Mouse (Mus musculus): ENCODE data around the gene Camk2g.

GRCm38 (mm10) chr14:20719767-20720166 is 74.1 kb downstream of the Camk2g start:
- TF ChIP-seq CTCF (IDR thresholded peaks at IDR 0.05; ENCODE audit: extremely low read depth, insufficient read length, insufficient replicate concordance, low read depth, low read length) (no peak), POLR2A (IDR thresholded peaks at IDR 0.05; ENCODE audit: low read depth, low read length) (no peak)
